Mouse (Mus musculus) limb, embryonic 10.5 days (tissue): ENCODE data around the gene Kmt2e. TPM values are rescaled to one million over a fixed set of nuclear protein-coding genes. Genes with fewer than 3 reads are reported as not detected.

ENCODE experiments used
- DNase-seq: peaks from one replicate; pipeline ENCODE4 v3.0.0-alpha.2; 2017; ENCODE audit warnings: low spot score
- H3K27ac ChIP-seq: fragments of 300-500 bp; sonication (generic); 2 replicates; pipeline ENCODE4 v1.5.1; 2016; ENCODE audit warnings: mild to moderate bottlenecking
- H3K27me3 ChIP-seq: fragments of 300-500 bp; sonication (generic); 2 replicates; pipeline ENCODE4 v1.6.1; 2016; ENCODE audit warnings: low read depth, mild to moderate bottlenecking; ENCODE audit not compliant: poor library complexity, severe bottlenecking
- H3K36me3 ChIP-seq: fragments of 300-500 bp; sonication (generic); 2 replicates; pipeline ENCODE4 v1.6.1; 2016; ENCODE audit warnings: mild to moderate bottlenecking, moderate library complexity
- H3K4me1 ChIP-seq: fragments of 300-500 bp; sonication (generic); 2 replicates; pipeline ENCODE4 v1.6.1; 2016
- H3K4me3 ChIP-seq: fragments of 300-500 bp; sonication (generic); 2 replicates; pipeline ENCODE4 v1.5.1; 2016; ENCODE audit warnings: mild to moderate bottlenecking, moderate library complexity
- H3K9me3 ChIP-seq: fragments of 300-500 bp; sonication (generic); replicated peaks from 2 replicates; pipeline ENCODE4 v1.6.1; 2016; ENCODE audit warnings: mild to moderate bottlenecking
- WGBS: fragments of 180-500 bp; shearing (Covaris S2); methylation state at CpG from one replicate; pipeline ENCODE4 v1.1.7; 2016; 5-methylcytosine and 5-hydroxymethylcytosine counted together
- polyA plus RNA-seq: library from polyadenylated mRNA; unstranded; fragments of >200 nt; fragmentation: Nextera tagmentation; extraction: Ambion mirVana; gene quantifications from 2 replicates; pipeline ENCODE4 v1.2.1, GENCODE M21; 2016

Kmt2e gene
- polyA plus RNA-seq, 1 experiment from 2014 or later: 95.4 TPM

GRCm38 (mm10) chr5:23501582-23502316, 67.5 kb downstream of the Kmt2e start:
- peaks cover 91% of the 10 kb centered on the region for H3K36me3 ChIP-seq
- peaks cover 16% of the 10 kb centered on the region for H3K4me1 ChIP-seq
- H3K4me3 ChIP-seq: no peak overlapping the region
- H3K27me3 ChIP-seq: no peaks in the 10 kb centered on the region
- 65% methylated on average over 13 of the region's 13 CpGs for WGBS
- H3K27ac ChIP-seq: 0 out of 2 replicates have a peak overlapping the region, but pooled peaks have one; percentile 17
- peak; percentile 35 for DNase-seq
- no peaks in the 10 kb centered on the region for H3K9me3 ChIP-seq

- no peak overlapping the region for H3K4me3 ChIP-seq
- H3K36me3 ChIP-seq: peaks cover 88% of the 10 kb centered on the region
- H3K27ac ChIP-seq: peak overlapping the region; percentile 37
- 57% methylated on average over 13 of the region's 13 CpGs for WGBS
- H3K4me1 ChIP-seq: peaks cover 16% of the 10 kb centered on the region
- peak; percentile 68 for DNase-seq
- H3K27me3 ChIP-seq: no peaks in the 10 kb centered on the region
- H3K9me3 ChIP-seq: no peaks in the 10 kb centered on the region
Measured at GRCm38 (mm10) chr5:23502317-23502937, 68.2 kb downstream of the Kmt2e start.

GRCm38 (mm10) chr5:23505578-23505977, 71.3 kb downstream of the Kmt2e start:
- no peak for DNase-seq
- 93% methylated on average over 3 of the region's 3 CpGs for WGBS
- H3K4me1 ChIP-seq: peaks cover 16% of the 10 kb centered on the region
- no peak overlapping the region for H3K27ac ChIP-seq
- peaks cover 83% of the 10 kb centered on the region for H3K36me3 ChIP-seq
- no peak overlapping the region for H3K4me3 ChIP-seq
- no peaks in the 10 kb centered on the region for H3K27me3 ChIP-seq
- no peaks in the 10 kb centered on the region for H3K9me3 ChIP-seq

DNA sequence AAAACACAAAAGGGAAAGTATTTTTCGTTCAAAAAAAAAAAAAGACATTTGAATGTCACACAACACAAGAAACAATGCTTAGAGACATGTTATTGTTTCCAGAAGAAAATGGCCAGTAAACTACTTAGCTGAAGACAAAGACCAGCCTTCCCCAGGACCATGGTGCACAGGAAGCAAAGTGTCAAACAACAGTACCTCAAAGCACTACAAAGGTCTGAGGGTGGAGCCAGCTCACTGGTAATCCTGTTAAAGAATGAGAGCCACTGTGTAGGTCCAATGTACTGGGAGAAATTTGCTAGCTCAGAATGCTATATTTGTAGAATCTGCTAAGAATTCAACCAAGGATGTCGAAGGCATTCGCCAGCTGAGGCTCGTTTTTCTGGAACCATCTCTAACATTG, 73.0 kb downstream of the Kmt2e start:
- H3K27me3 ChIP-seq: no peaks in the 10 kb centered on the region
- peaks cover 81% of the 10 kb centered on the region for H3K36me3 ChIP-seq
- H3K27ac ChIP-seq: no peak overlapping the region
- 92% methylated on average over 4 of the region's 4 CpGs for WGBS
- H3K4me3 ChIP-seq: no peak overlapping the region
- peaks cover 7% of the 10 kb centered on the region for H3K4me1 ChIP-seq
- H3K9me3 ChIP-seq: no peaks in the 10 kb centered on the region
- no peak for DNase-seq

DNA sequence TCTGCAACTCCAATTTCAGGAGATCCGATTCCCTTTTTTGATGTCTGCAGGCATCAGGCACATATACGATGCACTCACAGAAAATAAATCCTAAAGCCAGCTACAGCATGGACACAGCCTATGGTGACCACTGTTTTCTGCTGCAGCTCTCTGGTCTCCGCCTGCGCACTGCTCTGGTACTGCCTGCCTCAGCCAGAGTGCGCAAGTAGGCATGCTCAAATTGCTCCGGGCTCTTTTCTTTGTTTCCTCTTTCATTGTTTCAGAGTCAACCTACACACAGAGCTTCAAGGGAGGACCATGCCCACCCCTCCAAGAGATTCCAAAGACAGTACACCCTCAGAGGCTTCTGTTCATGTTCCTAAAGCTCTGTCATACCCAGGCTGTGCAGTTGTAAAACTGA, 74.4 kb downstream of the Kmt2e start:
- 91% methylated on average over 6 of the region's 6 CpGs for WGBS

GRCm38 (mm10) chr5:23511456-23511855, 77.2 kb downstream of the Kmt2e start:
- H3K36me3 ChIP-seq: peaks cover 79% of the 10 kb centered on the region
- 94% methylated on average over 5 of the region's 5 CpGs for WGBS
- H3K27ac ChIP-seq: no peak overlapping the region
- H3K27me3 ChIP-seq: no peaks in the 10 kb centered on the region
- DNase-seq: no peak
- H3K4me3 ChIP-seq: no peak overlapping the region
- H3K4me1 ChIP-seq: no peaks in the 10 kb centered on the region
- H3K9me3 ChIP-seq: no peaks in the 10 kb centered on the region

More for the DNA sequence above, 74.4 kb downstream of the Kmt2e start:
- no peaks in the 10 kb centered on the region for H3K9me3 ChIP-seq
- no peak for DNase-seq
- no peak overlapping the region for H3K27ac ChIP-seq
- peaks cover 80% of the 10 kb centered on the region for H3K36me3 ChIP-seq
- no peaks in the 10 kb centered on the region for H3K27me3 ChIP-seq
- H3K4me3 ChIP-seq: no peak overlapping the region
- no peaks in the 10 kb centered on the region for H3K4me1 ChIP-seq

- peaks cover 82% of the 10 kb centered on the region for H3K36me3 ChIP-seq
Measured at GRCm38 (mm10) chr5:23512556-23512955, 78.3 kb downstream of the Kmt2e start.

GRCm38 (mm10) chr5:23513468-23513867, 79.2 kb downstream of the Kmt2e start:
- Histone ChIP-seq H3K27me3 (no peaks in the 10 kb centered on the region), H3K9me3 (no peaks in the 10 kb centered on the region), H3K27ac (no peak overlapping the region), H3K4me3 (no peak overlapping the region), H3K36me3 (peaks cover 85% of the 10 kb centered on the region), H3K4me1 (no peaks in the 10 kb centered on the region)
- no peak for DNase-seq
- 95% methylated on average over 13 of the region's 13 CpGs for WGBS

More at GRCm38 (mm10) chr5:23512556-23512955, 78.3 kb downstream of the Kmt2e start:
- WGBS: 83% methylated on average over 7 of the region's 7 CpGs
- H3K9me3 ChIP-seq: no peaks in the 10 kb centered on the region
- H3K4me1 ChIP-seq: no peaks in the 10 kb centered on the region
- H3K4me3 ChIP-seq: no peak overlapping the region
- no peaks in the 10 kb centered on the region for H3K27me3 ChIP-seq
- no peak overlapping the region for H3K27ac ChIP-seq
- no peak for DNase-seq

DNA sequence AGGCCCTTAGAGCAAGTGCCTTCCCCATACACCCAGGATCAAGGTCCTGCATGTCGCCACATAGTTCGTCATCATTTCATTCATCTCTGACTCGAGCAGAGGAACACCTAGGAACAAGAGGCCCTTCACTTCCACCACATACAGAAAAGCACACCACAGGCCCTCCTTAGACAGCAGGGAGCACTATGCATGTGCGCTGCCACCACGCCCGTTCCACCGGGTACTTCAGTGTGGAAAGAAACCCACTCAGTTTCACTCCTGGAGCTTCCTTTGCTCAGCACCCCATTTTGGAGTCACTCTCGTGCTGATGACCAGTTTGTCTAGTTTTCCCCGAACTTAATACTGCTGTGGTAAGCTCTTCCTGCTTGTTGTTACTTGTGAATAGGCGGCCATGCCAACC, 80.8 kb downstream of the Kmt2e start:
- H3K9me3 ChIP-seq: no peaks in the 10 kb centered on the region
- peaks cover 69% of the 10 kb centered on the region for H3K36me3 ChIP-seq
- H3K4me3 ChIP-seq: no peak overlapping the region
- H3K27me3 ChIP-seq: no peaks in the 10 kb centered on the region
- WGBS: 93% methylated on average over 10 of the region's 10 CpGs
- H3K27ac ChIP-seq: no peak overlapping the region
- no peaks in the 10 kb centered on the region for H3K4me1 ChIP-seq
- DNase-seq: no peak

GRCm38 (mm10) chr5:23516962-23517361, 82.7 kb downstream of the Kmt2e start:
- no peak for DNase-seq
- no peaks in the 10 kb centered on the region for H3K27me3 ChIP-seq
- no peak overlapping the region for H3K4me3 ChIP-seq
- H3K27ac ChIP-seq: no peak overlapping the region
- H3K36me3 ChIP-seq: peaks cover 60% of the 10 kb centered on the region
- 88% methylated on average over 3 of the region's 3 CpGs for WGBS
- no peaks in the 10 kb centered on the region for H3K4me1 ChIP-seq
- H3K9me3 ChIP-seq: no peaks in the 10 kb centered on the region

GRCm38 (mm10) chr5:23517839-23518238, 83.6 kb downstream of the Kmt2e start:
- no peak for DNase-seq
- no peaks in the 10 kb centered on the region for H3K9me3 ChIP-seq
- H3K27ac ChIP-seq: no peak overlapping the region
- H3K4me3 ChIP-seq: no peak overlapping the region
- no peaks in the 10 kb centered on the region for H3K4me1 ChIP-seq
- no peaks in the 10 kb centered on the region for H3K27me3 ChIP-seq
- peaks cover 63% of the 10 kb centered on the region for H3K36me3 ChIP-seq
- WGBS: 91% methylated on average over 4 of the region's 4 CpGs

DNA sequence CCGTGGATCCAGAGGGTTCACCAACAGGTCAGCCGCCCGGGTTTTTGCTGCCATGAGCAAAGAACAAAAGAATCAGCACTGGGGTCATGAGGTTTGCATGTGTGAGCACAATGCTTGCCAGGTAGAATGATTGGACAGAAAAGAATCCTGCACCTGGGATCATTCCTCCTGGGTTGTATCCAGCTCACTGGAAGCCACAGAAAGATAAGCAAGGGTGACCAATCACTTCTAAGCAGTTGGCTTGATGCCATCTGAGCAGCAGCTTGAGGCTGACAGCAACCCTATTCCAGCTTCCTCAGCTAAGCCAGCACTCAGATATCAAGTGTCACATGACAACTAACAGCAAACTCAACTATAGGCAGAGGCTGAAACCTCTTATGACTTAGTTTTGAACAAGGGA, 84.4 kb downstream of the Kmt2e start:
- Histone ChIP-seq H3K9me3 (no peaks in the 10 kb centered on the region), H3K4me3 (no peak overlapping the region), H3K27ac (no peak overlapping the region), H3K36me3 (peaks cover 61% of the 10 kb centered on the region), H3K27me3 (no peaks in the 10 kb centered on the region), H3K4me1 (no peaks in the 10 kb centered on the region)
- DNase-seq: no peak
- WGBS: 84% methylated on average over 3 of the region's 3 CpGs

GRCm38 (mm10) chr5:23519679-23520078, 85.4 kb downstream of the Kmt2e start:
- DNase-seq: no peak
- Histone ChIP-seq H3K4me3 (no peak overlapping the region), H3K27ac (no peak overlapping the region), H3K4me1 (no peaks in the 10 kb centered on the region), H3K27me3 (no peaks in the 10 kb centered on the region), H3K36me3 (peaks cover 61% of the 10 kb centered on the region), H3K9me3 (no peaks in the 10 kb centered on the region)
- whole genome bisulfite sequencing: 100% methylated on average over 3 of the region's 3 CpGs
